Comparison of ENCODE assay signal across 11 mouse cellular contexts in genomic region chr14:45153258-45153657, GRCm38 (mm10).
DNase-seq lines count a peak whose midpoint lies in the region; TF ChIP-seq lines count a peak whose summit lies in the region.
"Had no signal": no experiment of that assay in that cellular context is flagged by ENCODE, and none has a peak within 500 bp of the region (broad histone marks: within the 10 kb centered on the region; RNA-seq: fewer than 3 reads in every experiment).

No protein-coding gene starts in this region.

- peak; percentile 71 for TF ChIP-seq CTCF in layer of hippocampus, adult 2 months (conservative IDR thresholded peaks at IDR 0.05)

- no peak overlapping the region for H3K4me3 ChIP-seq in layer of hippocampus, adult 2 months
- H3K4me3 ChIP-seq: neural tube, embryonic 12.5 days had no signal

- no peak for DNase-seq in layer of hippocampus, adult 2 months (ENCODE audit: low spot score in 2 of 2)
- DNase-seq in layer of hippocampus, adult 8-10 months (ENCODE audit: low spot score in 2 of 2) = no peak
- DNase-seq in CD4-positive helper T cell, adult 2 months (ENCODE audit: low read depth, low spot score) = peak; percentile 50
- DNase-seq in MEL-GATA-1-ER (ENCODE audit: extremely low read depth, low read depth) = peak; percentile 14
- peak; percentile 5 for DNase-seq in forelimb bud, embryonic 11.5 days (ENCODE audit: low read depth, low spot score)
- DNase-seq in heart, postnatal 4 days = no peak
- no peak for DNase-seq in cerebellum, postnatal 25 days
- DNase-seq: cerebellum, adult 18-20 months; kidney, adult 11 months; thymus, postnatal 36 days had no signal

- H3K27ac ChIP-seq in layer of hippocampus, adult 2 months = no peak overlapping the region
- H3K27ac ChIP-seq: neural tube, embryonic 12.5 days had no signal

Comparison
In these comparisons a context has a peak if more than half of its experiments do, and no peak if none do; other contexts are left out.
1. DNase-seq: peak in CD4-positive helper T cell, adult 2 months (single experiment), MEL-GATA-1-ER (single experiment) and forelimb bud, embryonic 11.5 days (single experiment); none in layer of hippocampus, adult 2 months (0 of 2), layer of hippocampus, adult 8-10 months (0 of 2), heart, postnatal 4 days (single experiment) and cerebellum, postnatal 25 days (0 of 2).